ENCODE assay signal across 20 mouse cellular contexts in genomic region chr4:82123733-82124132, GRCm38 (mm10).
A peak's percentile ranks its signal among the peaks of the same experiment; 100 is the strongest.
DNase-seq lines count a peak whose midpoint lies in the region; ATAC-seq lines count a peak whose summit lies in the region.
"Had no signal": no experiment of that assay in that cellular context is flagged by ENCODE, and none has a peak within 500 bp of the region (broad histone marks: within the 10 kb centered on the region; RNA-seq: fewer than 3 reads in every experiment).

No protein-coding gene starts in this region.

- H3K27ac ChIP-seq in heart, embryonic 11.5 days (ENCODE audit: low read depth, low read length): no peak overlapping the region
- no peak overlapping the region for H3K27ac ChIP-seq in hindbrain, embryonic 13.5 days
- H3K27ac ChIP-seq: embryonic facial prominence, embryonic 12.5 days; embryonic facial prominence, embryonic 15.5 days; forebrain, embryonic 13.5 days; forebrain, embryonic 15.5 days had no signal

- no peak overlapping the region for H3K4me2 ChIP-seq in heart, embryonic 11.5 days
- H3K4me2 ChIP-seq in hindbrain, embryonic 13.5 days: no peak overlapping the region
- H3K4me2 ChIP-seq: embryonic facial prominence, embryonic 12.5 days; embryonic facial prominence, embryonic 15.5 days; forebrain, embryonic 13.5 days; forebrain, embryonic 15.5 days had no signal

- no peak overlapping the region for H3K9ac ChIP-seq in heart, embryonic 11.5 days (ENCODE audit: low read depth, low read length)
- no peak overlapping the region for H3K9ac ChIP-seq in hindbrain, embryonic 13.5 days
- H3K9ac ChIP-seq: embryonic facial prominence, embryonic 12.5 days; embryonic facial prominence, embryonic 15.5 days; forebrain, embryonic 13.5 days; forebrain, embryonic 15.5 days; forebrain, postnatal 0 days had no signal

- no peaks in the 10 kb centered on the region for H3K9me3 ChIP-seq in heart, embryonic 11.5 days (replicated peaks; ENCODE audit: control insufficient read depth, low read length)
- H3K9me3 ChIP-seq in hindbrain, embryonic 13.5 days: no peaks in the 10 kb centered on the region
- H3K9me3 ChIP-seq: embryonic facial prominence, embryonic 12.5 days; embryonic facial prominence, embryonic 15.5 days; forebrain, embryonic 13.5 days; forebrain, embryonic 15.5 days had no signal

- no peak overlapping the region for H3K4me3 ChIP-seq in heart, embryonic 11.5 days (ENCODE audit: low read depth, low read length)
- H3K4me3 ChIP-seq in hindbrain, embryonic 13.5 days: no peak overlapping the region
- H3K4me3 ChIP-seq: embryonic facial prominence, embryonic 12.5 days; embryonic facial prominence, embryonic 15.5 days; erythroblast, embryonic 14.5 days; forebrain, embryonic 13.5 days; forebrain, embryonic 15.5 days had no signal

- WGBS in heart, embryonic 11.5 days (ENCODE audit: insufficient replicate concordance): 83% methylated on average over 5 of the region's 5 CpGs
- WGBS in hindbrain, embryonic 13.5 days: 89% methylated on average over 5 of the region's 5 CpGs

- ATAC-seq in heart, embryonic 11.5 days (replicated peaks; ENCODE audit: insufficient number of reproducible peaks, low FRiP score, low TSS enrichment): no peak
- no peak for ATAC-seq in hindbrain, embryonic 13.5 days (ENCODE audit: low FRiP score)
- ATAC-seq: forebrain, embryonic 13.5 days; forebrain, embryonic 15.5 days; forebrain, postnatal 0 days had no signal

- H3K4me1 ChIP-seq in heart, embryonic 11.5 days (ENCODE audit: control insufficient read depth, insufficient read depth, low read length): peaks cover 3% of the 10 kb centered on the region; the same call in 1 of the 2 replicates
- H3K4me1 ChIP-seq in hindbrain, embryonic 13.5 days (replicated peaks): no peaks in the 10 kb centered on the region
- H3K4me1 ChIP-seq: embryonic facial prominence, embryonic 12.5 days; embryonic facial prominence, embryonic 15.5 days; forebrain, embryonic 13.5 days; forebrain, embryonic 15.5 days had no signal

- peak; percentile 43 for DNase-seq in heart, adult 11 months
- DNase-seq in fat pad, adult 2 months (ENCODE audit: extremely low read depth, low read depth, low spot score): peak; percentile 91
- DNase-seq in gonadal fat pad, adult 2 months (ENCODE audit: low read depth): peak; percentile 94
- DNase-seq: adrenal gland, adult 2 months; adrenal gland, postnatal 10 days; adrenal gland, postnatal 25 days; cerebellum, adult 11 months; cerebellum, adult 18-20 months; cerebellum, adult 8-10 months; cerebellum, adult 9-11 months; cerebellum, postnatal 36 days; embryo, embryonic 11 days; forebrain, postnatal 0 days had no signal

- no peaks in the 10 kb centered on the region for H3K27me3 ChIP-seq in heart, embryonic 11.5 days (ENCODE audit: control insufficient read depth, insufficient read depth, low read length)
- H3K27me3 ChIP-seq in hindbrain, embryonic 13.5 days: no peaks in the 10 kb centered on the region
- H3K27me3 ChIP-seq: embryonic facial prominence, embryonic 12.5 days; embryonic facial prominence, embryonic 15.5 days; forebrain, embryonic 13.5 days; forebrain, embryonic 15.5 days had no signal

- H3K36me3 ChIP-seq in heart, embryonic 11.5 days (ENCODE audit: control insufficient read depth, insufficient read depth, low read length): no peaks in the 10 kb centered on the region
- no peaks in the 10 kb centered on the region for H3K36me3 ChIP-seq in hindbrain, embryonic 13.5 days
- H3K36me3 ChIP-seq: embryonic facial prominence, embryonic 12.5 days; embryonic facial prominence, embryonic 15.5 days; forebrain, embryonic 15.5 days had no signal

Comparison
In these comparisons a context has a peak if more than half of its experiments do, and no peak if none do; other contexts are left out.
1. DNase-seq: peak in every context shown above with its lines; median percentile 94 in gonadal fat pad, adult 2 months; 91 in fat pad, adult 2 months; 43 in heart, adult 11 months.